ENCODE assay signal across 14 mouse cellular contexts in genomic region chr13:35997606-35998005, GRCm38 (mm10). TPM values are rescaled to one million over a fixed set of nuclear protein-coding genes. Genes with fewer than 3 reads are reported as not detected.
"Had no signal": no experiment of that assay in that cellular context is flagged by ENCODE, and none has a peak within 500 bp of the region (broad histone marks: within the 10 kb centered on the region; RNA-seq: fewer than 3 reads in every experiment).

No protein-coding gene starts in this region.

- H3K27me3 ChIP-seq: limb, embryonic 13.5 days; liver, embryonic 15.5 days; midbrain, embryonic 12.5 days; stomach, embryonic 15.5 days had no signal

- H3K36me3 ChIP-seq: liver, embryonic 15.5 days; midbrain, embryonic 12.5 days had no signal

- H3K27ac ChIP-seq: limb, embryonic 13.5 days; liver, embryonic 15.5 days; midbrain, embryonic 12.5 days; stomach, embryonic 15.5 days had no signal

- DNase-seq: kidney, postnatal 36 days; left cerebral cortex, postnatal 4 days; lung, embryonic 14.5 days; lung, postnatal 10 days; right cerebral cortex, postnatal 14 days; thymus, adult 2 months; thymus, postnatal 25 days had no signal

- H3K4me2 ChIP-seq: limb, embryonic 13.5 days; liver, embryonic 15.5 days; lung, embryonic 14.5 days; midbrain, embryonic 12.5 days; stomach, embryonic 15.5 days had no signal

- ATAC-seq: midbrain, embryonic 16.5 days had no signal

- H3K9me3 ChIP-seq: limb, embryonic 13.5 days; liver, embryonic 15.5 days; midbrain, embryonic 12.5 days; stomach, embryonic 15.5 days had no signal

- H3K4me3 ChIP-seq: limb, embryonic 13.5 days; liver, embryonic 15.5 days; midbrain, embryonic 12.5 days; stomach, embryonic 15.5 days had no signal

- H3K9ac ChIP-seq: limb, embryonic 13.5 days; liver, embryonic 15.5 days; lung, embryonic 14.5 days; midbrain, embryonic 12.5 days; stomach, embryonic 15.5 days had no signal

RNA-seq across cellular contexts. Expression of gene Ppp1r3g, which starts 39.0 kb away (rescaled TPM):
- total RNA-seq: megakaryocyte-erythroid progenitor cell, adult 5-6 weeks had no signal
- polyA plus RNA-seq: spleen, adult 2 months; thymus, adult 2 months had no signal
